15 mouse cellular contexts compared by ENCODE assay signal in the genomic region with DNA sequence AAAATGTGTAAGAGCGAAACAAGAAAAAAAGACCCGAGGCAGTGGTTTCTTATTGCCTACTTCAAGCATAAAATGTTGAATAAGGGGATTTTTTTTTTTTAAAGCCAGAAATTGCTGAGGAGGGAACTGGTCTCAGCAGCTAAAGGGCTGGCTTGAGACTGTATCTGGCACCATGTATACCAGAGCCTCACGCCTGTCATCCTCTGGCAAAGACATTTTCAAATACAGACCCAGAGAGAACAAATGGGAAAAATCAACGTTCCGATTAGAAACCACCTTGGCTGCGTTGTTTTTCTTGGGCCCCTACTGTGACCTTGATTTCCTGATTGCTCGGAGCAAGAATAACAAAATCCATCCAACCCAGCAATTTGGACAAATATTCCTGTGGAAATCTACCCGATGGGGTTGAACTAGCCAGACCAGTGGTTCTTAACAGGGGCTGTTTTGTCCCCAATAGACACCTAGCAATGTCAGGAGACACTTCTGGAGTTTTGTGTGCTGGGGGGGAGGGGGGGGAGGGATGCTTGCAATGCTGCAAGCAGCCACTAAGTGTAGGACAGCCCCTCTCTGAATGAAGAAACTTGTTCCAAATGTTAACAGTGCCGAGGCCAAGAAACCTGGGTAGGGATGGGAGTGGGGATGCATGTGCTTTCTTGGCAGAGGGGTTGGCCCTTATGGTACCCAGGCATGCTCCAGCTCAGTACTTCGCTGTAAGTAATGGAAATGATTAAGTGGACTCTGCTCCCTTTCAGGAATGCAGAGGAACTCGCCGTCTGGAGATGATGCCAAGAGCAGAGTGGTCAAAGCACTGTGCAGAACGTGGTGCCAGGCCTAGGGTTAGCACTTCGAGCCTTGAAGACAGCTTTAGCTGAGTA.
DNase-seq lines count a peak whose midpoint lies in the region; ATAC-seq and TF ChIP-seq lines count a peak whose summit lies in the region.
"Had no signal": no experiment of that assay in that cellular context is flagged by ENCODE, and none has a peak within 500 bp of the region (broad histone marks: within the 10 kb centered on the region; RNA-seq: fewer than 3 reads in every experiment).

No protein-coding gene starts in this region.

- H3K9ac ChIP-seq in heart, adult 2 months (ENCODE audit: low read depth, low read length), result no peak overlapping the region
- H3K9ac ChIP-seq in kidney, embryonic 14.5 days (ENCODE audit: low read depth, low read length), result no peak overlapping the region
- no peak overlapping the region for H3K9ac ChIP-seq in embryonic facial prominence, embryonic 13.5 days
- H3K9ac ChIP-seq in limb, embryonic 15.5 days, result no peak overlapping the region
- H3K9ac ChIP-seq: hindbrain, embryonic 12.5 days had no signal

- WGBS in heart, adult 2 months, result 55% methylated on average over 14 of the region's 14 CpGs
- 54% methylated on average over 14 of the region's 14 CpGs for WGBS in kidney, embryonic 14.5 days
- 52% methylated on average over 14 of the region's 14 CpGs for WGBS in embryonic facial prominence, embryonic 13.5 days
- WGBS in limb, embryonic 15.5 days, result 56% methylated on average over 14 of the region's 14 CpGs

- H3K9me3 ChIP-seq in kidney, embryonic 14.5 days (ENCODE audit: control insufficient read depth, low read length), result no peaks in the 10 kb centered on the region
- no peaks in the 10 kb centered on the region for H3K9me3 ChIP-seq in embryonic facial prominence, embryonic 13.5 days
- no peaks in the 10 kb centered on the region for H3K9me3 ChIP-seq in limb, embryonic 15.5 days
- H3K9me3 ChIP-seq: hindbrain, embryonic 12.5 days had no signal

- no peaks in the 10 kb centered on the region for H3K4me1 ChIP-seq in heart, adult 2 months (ENCODE audit: control insufficient read depth, insufficient read depth, low read length)
- H3K4me1 ChIP-seq in kidney, embryonic 14.5 days (ENCODE audit: control insufficient read depth, insufficient read depth, low read length), result no peaks in the 10 kb centered on the region
- peaks cover 11% of the 10 kb centered on the region; the same call in 1 of the 2 replicates for H3K4me1 ChIP-seq in embryonic facial prominence, embryonic 13.5 days
- peaks cover 11% of the 10 kb centered on the region for H3K4me1 ChIP-seq in limb, embryonic 15.5 days
- H3K4me1 ChIP-seq: hindbrain, embryonic 12.5 days had no signal

- H3K27me3 ChIP-seq in heart, adult 2 months (ENCODE audit: control insufficient read depth, insufficient read depth, low read length), result no peaks in the 10 kb centered on the region
- no peaks in the 10 kb centered on the region for H3K27me3 ChIP-seq in kidney, embryonic 14.5 days (ENCODE audit: control insufficient read depth, insufficient read depth, low read length)
- H3K27me3 ChIP-seq in embryonic facial prominence, embryonic 13.5 days, result no peaks in the 10 kb centered on the region
- H3K27me3 ChIP-seq in limb, embryonic 15.5 days, result no peaks in the 10 kb centered on the region
- H3K27me3 ChIP-seq: hindbrain, embryonic 12.5 days had no signal

- DNase-seq in heart, adult 18-20 months, result peak; percentile 7 to 20
- no peak for DNase-seq in heart, adult 2 months
- peak; percentile 29 to 32 for DNase-seq in kidney, adult 8-10 months
- DNase-seq in thymus, postnatal 25 days, result no peak
- DNase-seq: cerebellum, adult 11-12 months; embryo, embryonic 11 days; right cerebral cortex, adult 18-20 months; thymus, postnatal 14 days had no signal

- intact Hi-C loops in heart, adult 2 months (cut with DNase I), result no loop called here

- no peak; the same call in 1 of the 2 replicates for ATAC-seq in kidney, embryonic 14.5 days (ENCODE audit: low FRiP score, low TSS enrichment)
- ATAC-seq in embryonic facial prominence, embryonic 13.5 days (ENCODE audit: insufficient number of reproducible peaks, insufficient read depth, low FRiP score, low TSS enrichment, low read depth), result 0 out of 2 replicates have a peak, but pooled peaks have one; percentile 26
- peak; percentile 56 for ATAC-seq in limb, embryonic 15.5 days (ENCODE audit: insufficient number of reproducible peaks, low FRiP score, low TSS enrichment, low read depth)
- ATAC-seq: activated CD4-positive, CD25-positive, alpha-beta regulatory T cell, adult 4 months; midbrain, embryonic 16.5 days had no signal

- H3K36me3 ChIP-seq in heart, adult 2 months (ENCODE audit: control insufficient read depth, insufficient read depth, low read length), result no peaks in the 10 kb centered on the region
- H3K36me3 ChIP-seq in kidney, embryonic 14.5 days (ENCODE audit: control insufficient read depth, insufficient read depth, low read length), result no peaks in the 10 kb centered on the region
- H3K36me3 ChIP-seq in embryonic facial prominence, embryonic 13.5 days, result no peaks in the 10 kb centered on the region
- H3K36me3 ChIP-seq in limb, embryonic 15.5 days, result no peaks in the 10 kb centered on the region
- H3K36me3 ChIP-seq: hindbrain, embryonic 12.5 days had no signal

- TF ChIP-seq EP300 in heart, adult 2 months (IDR thresholded peaks at IDR 0.05; ENCODE audit: insufficient read depth, low read depth, low read length), result no peak

- H3K4me2 ChIP-seq in kidney, embryonic 14.5 days (replicated peaks; ENCODE audit: low read depth, low read length), result no peak overlapping the region
- no peak overlapping the region for H3K4me2 ChIP-seq in embryonic facial prominence, embryonic 13.5 days
- no peak overlapping the region for H3K4me2 ChIP-seq in limb, embryonic 15.5 days
- H3K4me2 ChIP-seq: hindbrain, embryonic 12.5 days had no signal

- TF ChIP-seq CTCF in heart, adult 2 months (IDR thresholded peaks at IDR 0.05), result no peak

- H3K4me3 ChIP-seq in heart, adult 2 months, result no peak overlapping the region
- H3K4me3 ChIP-seq in kidney, embryonic 14.5 days (ENCODE audit: low read length), result no peak overlapping the region
- H3K4me3 ChIP-seq in embryonic facial prominence, embryonic 13.5 days, result no peak overlapping the region
- no peak overlapping the region for H3K4me3 ChIP-seq in limb, embryonic 15.5 days
- H3K4me3 ChIP-seq: hindbrain, embryonic 12.5 days had no signal

- TF ChIP-seq POLR2A in heart, adult 2 months (IDR thresholded peaks at IDR 0.05; ENCODE audit: insufficient read depth, low read depth, low read length), result no peak

- no peak overlapping the region for H3K27ac ChIP-seq in heart, adult 2 months
- no peak overlapping the region for H3K27ac ChIP-seq in kidney, embryonic 14.5 days (ENCODE audit: low read depth, low read length)
- H3K27ac ChIP-seq in embryonic facial prominence, embryonic 13.5 days, result peak overlapping the region; percentile 19; the same call in 1 of the 2 replicates
- H3K27ac ChIP-seq in limb, embryonic 15.5 days, result peak overlapping the region; percentile 57; the same call in 1 of the 2 replicates
- H3K27ac ChIP-seq: hindbrain, embryonic 12.5 days; macrophage had no signal

- H3K79me2 ChIP-seq in heart, adult 2 months (replicated peaks; ENCODE audit: control insufficient read depth, insufficient read depth, low read length), result no peaks in the 10 kb centered on the region

Comparison
In these comparisons a context has a peak if more than half of its experiments do, and no peak if none do; other contexts are left out.
1. DNase-seq: peak in heart, adult 18-20 months (2 of 2) and kidney, adult 8-10 months (2 of 2); none in heart, adult 2 months (0 of 2) and thymus, postnatal 25 days (single experiment).
2. H3K27ac ChIP-seq: peak in embryonic facial prominence, embryonic 13.5 days (single experiment) and limb, embryonic 15.5 days (single experiment); none in heart, adult 2 months (single experiment) and kidney, embryonic 14.5 days (single experiment).